Mouse (Mus musculus) liver, embryonic 18 days (tissue): ENCODE data around the gene Lrfn3. TPM values are rescaled to one million over a fixed set of nuclear protein-coding genes. Genes with fewer than 3 reads are reported as not detected.

Source experiments
- polyA plus RNA-seq: library from polyadenylated mRNA; depleted of rRNA; stranded (reverse); fragments of >200 nt; gene quantifications from 2 replicates; pipeline ENCODE4 v1.2.3, GENCODE M21; 2012; rRNA removed

The Lrfn3 gene
- 4.1 and 4.2 TPM in 2 replicates for polyA plus RNA-seq

DNA sequence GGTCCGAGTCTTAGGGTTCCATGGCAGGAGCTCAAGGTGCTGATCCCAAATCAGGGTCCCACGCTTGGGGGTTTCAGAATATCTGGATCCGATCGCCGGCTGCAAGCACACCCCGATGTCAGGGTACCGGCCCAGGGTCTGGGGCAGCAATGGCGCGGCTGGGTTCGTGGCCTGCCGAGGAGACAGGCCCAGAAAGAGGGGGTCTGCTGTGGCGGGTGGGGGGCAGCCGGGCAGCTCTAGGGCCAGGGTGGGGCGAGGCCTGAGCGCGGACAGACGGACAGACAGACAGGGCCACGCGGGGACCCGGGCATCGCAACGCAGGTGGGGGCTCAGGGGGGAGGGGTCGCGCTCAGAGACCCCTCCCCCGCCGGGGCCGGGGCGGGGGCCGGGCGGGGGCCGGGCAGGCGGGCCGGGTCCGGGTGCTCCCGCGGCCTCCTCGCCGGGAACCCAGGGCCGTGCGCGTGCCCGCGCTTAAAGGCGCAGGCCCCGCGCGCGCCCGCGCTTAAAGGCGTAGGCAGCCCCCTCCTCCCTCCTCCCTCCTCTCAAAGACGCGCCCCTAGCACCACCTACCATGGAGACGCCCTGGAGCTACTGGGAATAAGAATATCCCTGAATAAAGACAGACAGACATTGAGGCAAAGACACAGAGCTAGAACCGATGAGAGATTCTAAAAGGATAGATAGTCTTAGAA is at the start of gene Lrfn3:
Gene Lrfn3, minus strand, starts transcription at position 121 of the 692 bp plus-strand sequence.

DNA sequence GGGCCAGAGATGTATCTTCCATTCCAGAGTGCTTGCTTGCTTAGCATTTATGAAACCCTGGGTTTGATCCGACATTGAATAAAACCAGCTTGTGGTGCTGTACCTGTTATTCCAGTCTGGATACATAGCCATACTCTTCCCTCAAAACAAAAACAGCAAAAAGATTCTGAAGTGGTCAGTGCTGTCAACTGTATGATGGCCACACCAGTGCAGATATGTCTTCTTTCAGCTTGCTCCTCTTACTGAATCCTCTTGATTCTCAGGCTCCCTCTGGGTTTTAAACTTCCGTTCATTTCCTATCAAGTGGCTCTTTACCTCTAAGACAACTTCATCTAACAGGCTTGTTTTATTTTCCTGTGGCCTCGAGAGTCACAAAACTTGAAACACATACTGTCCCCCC is 38.8 kb downstream of the Lrfn3 start, which contains the start of gene Sdhaf1:
Gene Sdhaf1, minus strand, starts transcription at position 101 of the 400 bp plus-strand sequence.

DNA sequence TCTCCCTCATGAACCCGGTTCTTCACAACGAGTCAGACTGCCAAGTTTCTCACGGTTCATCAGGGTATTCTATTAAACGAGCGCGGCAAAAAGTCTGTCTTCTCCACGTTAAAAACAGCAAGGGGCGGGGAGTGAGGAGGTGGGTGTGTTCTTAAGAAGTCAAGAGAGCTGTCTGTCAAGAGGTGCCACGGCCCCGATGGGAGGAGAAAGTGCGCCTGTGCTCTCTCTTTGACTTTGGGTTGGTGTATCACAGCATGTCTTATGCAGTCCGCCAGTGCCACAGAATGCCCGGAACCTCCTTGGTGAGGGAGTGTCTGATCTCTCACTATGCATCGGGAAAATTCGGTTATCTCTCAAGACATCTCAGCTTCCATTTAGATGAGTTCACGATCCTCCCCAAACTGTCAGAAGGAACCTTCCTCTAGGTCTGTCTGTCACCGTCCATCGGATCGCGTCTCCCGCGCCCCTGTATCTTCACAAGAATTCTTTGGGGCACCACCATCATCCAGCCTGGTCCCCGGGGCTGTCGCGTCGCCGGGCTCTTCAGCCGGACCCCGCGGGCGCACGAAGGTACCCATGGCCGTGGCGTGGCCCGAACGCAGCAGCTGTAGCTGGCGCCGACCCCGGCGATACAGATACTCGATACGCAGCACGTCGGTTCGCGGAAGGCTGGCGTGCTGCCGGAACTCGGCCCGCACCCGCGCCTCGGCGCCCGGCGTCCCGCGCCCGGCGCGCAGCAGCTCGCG is 40.9 kb downstream of the Lrfn3 start, which contains the start of gene E130208F15Rik:
Gene E130208F15Rik, plus strand, starts transcription at position 202 of the 746 bp plus-strand sequence.

DNA sequence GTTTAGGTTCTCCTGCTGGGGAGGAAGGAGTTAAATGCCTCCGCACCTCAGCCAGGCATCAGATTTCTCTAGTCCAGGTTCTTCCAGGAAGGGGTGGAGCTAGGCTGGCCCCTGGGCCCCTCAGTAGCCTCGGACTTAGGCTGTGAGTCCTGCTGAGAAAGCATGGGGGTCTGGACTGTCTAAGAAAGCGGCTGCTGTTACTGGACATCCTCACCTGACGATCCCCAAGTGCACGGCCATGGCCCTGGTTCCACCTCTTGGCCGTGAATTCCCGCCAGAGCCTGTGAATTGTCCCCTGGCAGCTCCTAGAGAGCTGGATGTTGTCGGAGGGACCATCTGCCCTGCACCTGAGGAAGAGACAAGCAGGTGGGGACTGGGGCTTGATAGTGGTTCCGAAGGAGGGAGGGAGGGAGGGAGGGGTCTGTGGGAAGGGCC is 47.8 kb downstream of the Lrfn3 start, which contains the start of gene Syne4:
Gene Syne4, plus strand, starts transcription at position 87 of the 435 bp plus-strand sequence.

DNA sequence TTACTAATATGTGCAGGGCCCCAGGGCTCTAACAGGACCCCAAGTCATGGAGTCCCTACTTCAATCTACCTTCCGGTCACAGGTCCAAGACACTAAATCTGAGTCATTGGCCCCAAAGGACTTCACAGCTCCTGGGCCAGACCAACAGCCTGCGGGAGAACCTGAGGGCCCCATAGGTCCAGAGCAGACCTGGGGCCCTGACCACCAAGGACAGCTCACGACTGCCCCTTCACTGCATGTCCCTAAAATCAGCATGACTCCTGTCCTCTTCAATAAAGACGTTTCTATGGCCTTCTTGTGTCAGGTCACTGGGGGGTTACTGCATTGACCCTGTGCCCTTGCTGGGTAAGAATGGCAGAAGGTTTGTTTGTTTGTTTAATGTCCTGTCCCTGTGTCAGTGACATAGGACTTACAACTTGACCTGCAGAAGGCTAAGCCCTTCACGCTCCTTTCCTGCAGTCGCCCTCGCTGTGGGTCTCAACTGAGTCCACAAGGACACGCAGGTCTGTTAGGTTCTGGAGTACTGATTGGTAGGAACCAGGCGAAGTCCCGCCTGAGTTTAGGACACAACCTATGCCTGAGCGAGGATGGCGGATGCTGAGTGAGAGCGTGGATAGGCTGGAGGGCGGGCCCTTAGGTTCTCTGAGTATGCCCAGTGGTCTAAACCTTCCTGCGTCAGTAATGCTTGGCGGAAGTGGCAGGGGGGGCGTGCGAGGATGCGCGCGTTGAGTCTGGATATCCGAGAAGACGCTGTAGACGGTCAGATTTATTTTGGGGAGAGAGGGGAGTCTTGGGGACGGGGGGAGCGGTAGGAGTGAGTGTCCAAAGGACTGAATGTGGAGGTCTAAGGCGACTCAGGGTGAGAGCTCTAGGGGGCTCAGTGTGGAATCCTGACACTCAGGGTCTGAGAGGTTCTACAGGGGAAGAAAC is 54.2 kb downstream of the Lrfn3 start, which contains the start of gene Alkbh6:
Gene Alkbh6, plus strand, starts transcription at position 642 of the 930 bp plus-strand sequence.

Other genes starting within 250 kb of the Lrfn3 start
- 0.58 and 0.79 TPM in 2 replicates for gene Zfp382, start 240.8 kb downstream of the Lrfn3 start, polyA plus RNA-seq
- gene Zfp146, start 193.0 kb downstream of the Lrfn3 start, polyA plus RNA-seq = 19.5 and 20.2 TPM in 2 replicates
- gene Cox7a1, start 178.6 kb downstream of the Lrfn3 start, polyA plus RNA-seq = 8.5 and 12.2 TPM in 2 replicates
- 118 and 128 TPM in 2 replicates for gene Capns1, start 164.0 kb downstream of the Lrfn3 start, polyA plus RNA-seq
- 52.4 and 53.8 TPM in 2 replicates for gene Polr2i, start 130.8 kb downstream of the Lrfn3 start, polyA plus RNA-seq
- 16.3 and 18.1 TPM in 2 replicates for gene Tbcb, start 130.5 kb downstream of the Lrfn3 start, polyA plus RNA-seq
- gene Ovol3, start 127.0 kb downstream of the Lrfn3 start, polyA plus RNA-seq = not detected in 2 replicates
- gene Thap8, start 82.7 kb downstream of the Lrfn3 start, polyA plus RNA-seq = 0.03 and 0.06 TPM in 2 replicates
- 7.1 and 8.5 TPM in 2 replicates for gene Wdr62, start 82.4 kb downstream of the Lrfn3 start, polyA plus RNA-seq
- 0.48 and 1.3 TPM in 2 replicates for gene Clip3, start 71.0 kb downstream of the Lrfn3 start, polyA plus RNA-seq
- gene Alkbh6, start 54.1 kb downstream of the Lrfn3 start, polyA plus RNA-seq = 18.7 and 21.2 TPM in 2 replicates
- 33.6 and 40.1 TPM in 2 replicates for gene Syne4, start 48.0 kb downstream of the Lrfn3 start, polyA plus RNA-seq
- gene E130208F15Rik, start 41.0 kb downstream of the Lrfn3 start, polyA plus RNA-seq = 0.35 and 0.37 TPM in 2 replicates
- 6.4 and 7.1 TPM in 2 replicates for gene Sdhaf1, start 38.9 kb downstream of the Lrfn3 start, polyA plus RNA-seq
- 219 and 235 TPM in 2 replicates for gene Tyrobp, start 51.0 kb upstream of the Lrfn3 start, polyA plus RNA-seq
- gene Hcst, start 57.1 kb upstream of the Lrfn3 start, polyA plus RNA-seq = 9.2 and 10.5 TPM in 2 replicates
- 1.9 TPM in 2 replicates for gene Nfkbid, start 59.0 kb upstream of the Lrfn3 start, polyA plus RNA-seq
- gene Aplp1, start 82.8 kb upstream of the Lrfn3 start, polyA plus RNA-seq = 2.4 and 2.6 TPM in 2 replicates
- gene Kirrel2, start 94.9 kb upstream of the Lrfn3 start, polyA plus RNA-seq = 0.08 and 0.24 TPM in 2 replicates
- gene Nphs1, start 95.5 kb upstream of the Lrfn3 start, polyA plus RNA-seq = 0.01 and 0.06 TPM in 2 replicates
- gene Prodh2, start 130.8 kb upstream of the Lrfn3 start, polyA plus RNA-seq = 170 and 183 TPM in 2 replicates
- gene Arhgap33, start 172.3 kb upstream of the Lrfn3 start, polyA plus RNA-seq = 3.4 and 4.6 TPM in 2 replicates
- 3.5 and 4.6 TPM in 2 replicates for gene Hspb6, start 189.4 kb upstream of the Lrfn3 start, polyA plus RNA-seq
- gene Proser3, start 189.5 kb upstream of the Lrfn3 start, polyA plus RNA-seq = 3.4 and 6.2 TPM in 2 replicates
- gene Lin37, start 197.1 kb upstream of the Lrfn3 start, polyA plus RNA-seq = 13.1 and 13.4 TPM in 2 replicates
- 20.0 and 21.9 TPM in 2 replicates for gene U2af1l4, start 200.5 kb upstream of the Lrfn3 start, polyA plus RNA-seq
- 0.68 and 0.95 TPM in 2 replicates for gene Gm49396, start 200.6 kb upstream of the Lrfn3 start, polyA plus RNA-seq
- gene Psenen, start 200.9 kb upstream of the Lrfn3 start, polyA plus RNA-seq = 61.9 and 66.3 TPM in 2 replicates
- gene Igflr1, start 202.7 kb upstream of the Lrfn3 start, polyA plus RNA-seq = 1.2 and 1.3 TPM in 2 replicates
- gene Kmt2b, start 226.0 kb upstream of the Lrfn3 start, polyA plus RNA-seq = 8.2 and 10.0 TPM in 2 replicates
- gene Zbtb32, start 236.1 kb upstream of the Lrfn3 start, polyA plus RNA-seq = 0.24 and 0.36 TPM in 2 replicates